Mouse (Mus musculus): ENCODE measurements at regions not wholly inside any gene's neighbourhood (a gene's known extent, or its start where the extent isn't known, plus 50 kb on each side); places are given as distances from the start of the nearest gene placed in this dataset.

DNA sequence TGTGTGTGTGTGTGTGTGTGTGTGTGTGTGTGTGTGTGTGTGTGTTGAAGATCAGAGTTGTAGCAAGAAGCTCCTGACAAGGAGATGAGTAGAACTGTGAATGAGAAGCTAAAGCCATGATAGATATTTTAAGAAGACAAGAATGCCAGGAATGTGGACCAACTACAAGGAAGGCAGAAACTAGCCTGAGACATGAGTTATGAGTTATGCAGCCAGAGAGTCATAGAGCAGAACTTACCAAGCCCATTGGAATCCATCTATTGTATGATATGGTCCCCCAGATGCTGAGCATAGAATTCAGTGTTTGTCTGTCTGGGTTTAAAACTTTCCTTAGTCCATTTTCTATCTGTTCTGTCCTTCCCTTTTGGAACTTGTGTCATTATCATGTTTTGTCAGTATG lies 244.2 kb upstream of the Nat3 start:
- DNase-seq (no peak), ATAC-seq (ENCODE audit: insufficient read depth) (no peak)
- H3K36me3 ChIP-seq (ENCODE audit: insufficient read depth): no peaks in the 10 kb centered on the region
- H3K4me1 ChIP-seq (ENCODE audit: insufficient read depth): no peaks in the 10 kb centered on the region
- H3K4me3 ChIP-seq (ENCODE audit: low read depth, low read length): no peak overlapping the region
- no peak overlapping the region for H3K27ac ChIP-seq (ENCODE audit: low read depth)
- no peaks in the 10 kb centered on the region for H3K27me3 ChIP-seq (ENCODE audit: insufficient read depth, low read length)
- no peaks in the 10 kb centered on the region for H3K9me3 ChIP-seq (ENCODE audit: low read depth, low read length)
- TF ChIP-seq CTCF (IDR thresholded peaks at IDR 0.05; ENCODE audit: low read depth): no peak
- H3K9ac ChIP-seq: no peak overlapping the region
- H3K4me2 ChIP-seq: no peak overlapping the region

DNA sequence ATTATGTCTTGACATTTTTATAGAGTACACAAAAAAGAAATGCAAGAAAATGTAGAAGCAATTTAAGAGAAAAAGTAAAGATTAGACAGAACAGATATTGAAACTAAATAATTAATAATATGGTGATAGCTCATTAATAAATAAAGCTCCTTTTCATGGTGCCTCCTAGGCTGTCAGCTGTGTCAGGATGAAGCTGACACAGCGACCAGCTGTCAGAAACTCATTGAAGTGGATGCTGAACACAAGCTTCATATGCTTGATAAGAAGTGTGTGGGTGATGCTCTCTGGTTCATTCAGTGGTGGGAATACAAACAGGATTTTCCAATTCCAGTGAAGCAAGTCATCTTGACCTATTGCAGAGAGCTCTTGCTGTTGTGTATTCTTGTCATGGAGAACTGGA lies 213.2 kb upstream of the Nat3 start:
- Histone ChIP-seq H3K9ac (no peak overlapping the region), H3K9me3 (ENCODE audit: low read depth, low read length) (no peaks in the 10 kb centered on the region), H3K4me2 (no peak overlapping the region), H3K4me3 (ENCODE audit: low read depth, low read length) (no peak overlapping the region), H3K27me3 (ENCODE audit: insufficient read depth, low read length) (no peaks in the 10 kb centered on the region), H3K4me1 (ENCODE audit: insufficient read depth) (no peaks in the 10 kb centered on the region), H3K36me3 (ENCODE audit: insufficient read depth) (no peaks in the 10 kb centered on the region), H3K27ac (ENCODE audit: low read depth) (no peak overlapping the region)
- ATAC-seq (ENCODE audit: insufficient read depth): no peak
- WGBS: 67% methylated on average over 1 of the region's 1 CpGs
- DNase-seq: no peak
- no peak for TF ChIP-seq CTCF (IDR thresholded peaks at IDR 0.05; ENCODE audit: low read depth)

- no peak overlapping the region for H3K4me2 ChIP-seq
- H3K27me3 ChIP-seq (ENCODE audit: insufficient read depth, low read length): no peaks in the 10 kb centered on the region
- no peaks in the 10 kb centered on the region for H3K36me3 ChIP-seq (ENCODE audit: insufficient read depth)
- no peak overlapping the region for H3K27ac ChIP-seq (ENCODE audit: low read depth)
- H3K9me3 ChIP-seq (ENCODE audit: low read depth, low read length): no peaks in the 10 kb centered on the region
- H3K9ac ChIP-seq: no peak overlapping the region
- ATAC-seq (ENCODE audit: insufficient read depth) (no peak), DNase-seq (no peak)
- no peak overlapping the region for H3K4me3 ChIP-seq (ENCODE audit: low read depth, low read length)
- no peaks in the 10 kb centered on the region for H3K4me1 ChIP-seq (ENCODE audit: insufficient read depth)
- no peak for TF ChIP-seq CTCF (IDR thresholded peaks at IDR 0.05; ENCODE audit: low read depth)
- WGBS: 93% methylated on average over 1 of the region's 1 CpGs
Measured at GRCm38 (mm10) chr8:67317371-67317770, 206.3 kb upstream of the Nat3 start.

DNA sequence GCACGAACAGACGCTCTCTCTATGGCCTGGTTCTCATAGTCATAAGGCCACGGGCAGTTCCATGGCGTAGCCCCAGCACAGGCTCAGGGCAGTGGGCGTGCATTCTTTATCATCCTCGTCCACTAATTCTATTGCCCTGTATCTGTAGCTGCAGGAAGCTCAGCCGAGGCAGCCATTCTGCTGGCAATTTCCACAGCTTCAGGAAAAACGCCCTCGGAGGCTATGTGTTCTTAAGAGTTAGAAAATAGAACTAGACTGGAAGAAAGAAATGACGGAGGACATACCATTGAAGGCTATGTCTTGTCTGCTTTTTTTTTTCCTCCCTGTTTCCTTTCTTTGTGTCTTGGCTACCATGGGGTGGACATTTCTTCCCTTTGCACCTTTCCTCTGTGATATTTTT lies 205.0 kb upstream of the Nat3 start:
- H3K27ac ChIP-seq (ENCODE audit: low read depth): no peak overlapping the region
- no peaks in the 10 kb centered on the region for H3K36me3 ChIP-seq (ENCODE audit: insufficient read depth)
- no peak overlapping the region for H3K9ac ChIP-seq
- no peak for ATAC-seq (ENCODE audit: insufficient read depth)
- H3K9me3 ChIP-seq (ENCODE audit: low read depth, low read length): no peaks in the 10 kb centered on the region
- H3K4me2 ChIP-seq: no peak overlapping the region
- no peak for TF ChIP-seq CTCF (IDR thresholded peaks at IDR 0.05; ENCODE audit: low read depth)
- 88% methylated on average over 10 of the region's 10 CpGs for whole genome bisulfite sequencing
- DNase-seq: no peak
- no peaks in the 10 kb centered on the region for H3K27me3 ChIP-seq (ENCODE audit: insufficient read depth, low read length)
- H3K4me3 ChIP-seq (ENCODE audit: low read depth, low read length): no peak overlapping the region
- no peaks in the 10 kb centered on the region for H3K4me1 ChIP-seq (ENCODE audit: insufficient read depth)

- Histone ChIP-seq H3K4me2 (no peak overlapping the region), H3K27ac (ENCODE audit: low read depth) (no peak overlapping the region), H3K36me3 (ENCODE audit: insufficient read depth) (no peaks in the 10 kb centered on the region), H3K4me1 (ENCODE audit: insufficient read depth) (no peaks in the 10 kb centered on the region), H3K27me3 (ENCODE audit: insufficient read depth, low read length) (no peaks in the 10 kb centered on the region), H3K9ac (no peak overlapping the region), H3K4me3 (ENCODE audit: low read depth, low read length) (no peak overlapping the region), H3K9me3 (ENCODE audit: low read depth, low read length) (no peaks in the 10 kb centered on the region)
- 83% methylated on average over 2 of the region's 2 CpGs for WGBS
- DNase-seq: no peak
- TF ChIP-seq CTCF (IDR thresholded peaks at IDR 0.05; ENCODE audit: low read depth): no peak
- no peak for ATAC-seq (ENCODE audit: insufficient read depth)
Measured at GRCm38 (mm10) chr8:67320535-67320934, 203.1 kb upstream of the Nat3 start.

- no peak for DNase-seq
- no peak for ATAC-seq (ENCODE audit: insufficient read depth)
- no peak overlapping the region for H3K4me2 ChIP-seq
- H3K9me3 ChIP-seq (ENCODE audit: low read depth, low read length): no peaks in the 10 kb centered on the region
- no peak overlapping the region for H3K27ac ChIP-seq (ENCODE audit: low read depth)
- H3K4me1 ChIP-seq (ENCODE audit: insufficient read depth): no peaks in the 10 kb centered on the region
- whole genome bisulfite sequencing: 52% methylated on average over 2 of the region's 2 CpGs
- H3K36me3 ChIP-seq (ENCODE audit: insufficient read depth): no peaks in the 10 kb centered on the region
- no peaks in the 10 kb centered on the region for H3K27me3 ChIP-seq (ENCODE audit: insufficient read depth, low read length)
- no peak overlapping the region for H3K4me3 ChIP-seq (ENCODE audit: low read depth, low read length)
- H3K9ac ChIP-seq: no peak overlapping the region
- no peak for TF ChIP-seq CTCF (IDR thresholded peaks at IDR 0.05; ENCODE audit: low read depth)
Measured at GRCm38 (mm10) chr8:67328439-67328838, 195.2 kb upstream of the Nat3 start.

GRCm38 (mm10) chr8:67377061-67377460 lies 146.6 kb upstream of the Nat3 start:
- H3K36me3 ChIP-seq (ENCODE audit: insufficient read depth): no peaks in the 10 kb centered on the region
- no peak overlapping the region for H3K4me3 ChIP-seq (ENCODE audit: low read depth, low read length)
- H3K9me3 ChIP-seq (ENCODE audit: low read depth, low read length): no peaks in the 10 kb centered on the region
- WGBS: 94% methylated on average over 1 of the region's 1 CpGs
- no peaks in the 10 kb centered on the region for H3K4me1 ChIP-seq (ENCODE audit: insufficient read depth)
- DNase-seq (peak; percentile 6), ATAC-seq (ENCODE audit: insufficient read depth) (no peak)
- H3K27me3 ChIP-seq (ENCODE audit: insufficient read depth, low read length): no peaks in the 10 kb centered on the region
- H3K4me2 ChIP-seq: no peak overlapping the region
- H3K27ac ChIP-seq (ENCODE audit: low read depth): no peak overlapping the region
- no peak overlapping the region for H3K9ac ChIP-seq
- TF ChIP-seq CTCF (IDR thresholded peaks at IDR 0.05; ENCODE audit: low read depth): no peak

GRCm38 (mm10) chr8:67405947-67406346 lies 117.7 kb upstream of the Nat3 start:
- no peak overlapping the region for H3K4me2 ChIP-seq
- no peaks in the 10 kb centered on the region for H3K27me3 ChIP-seq (ENCODE audit: insufficient read depth, low read length)
- WGBS: 37% methylated on average over 10 of the region's 10 CpGs
- H3K9me3 ChIP-seq (ENCODE audit: low read depth, low read length): no peaks in the 10 kb centered on the region
- peak; percentile 66 for TF ChIP-seq CTCF (IDR thresholded peaks at IDR 0.05; ENCODE audit: low read depth)
- no peak overlapping the region for H3K27ac ChIP-seq (ENCODE audit: low read depth)
- no peak overlapping the region for H3K9ac ChIP-seq
- ATAC-seq (ENCODE audit: insufficient read depth) (no peak), DNase-seq (peak; percentile 86)
- no peak overlapping the region for H3K4me3 ChIP-seq (ENCODE audit: low read depth, low read length)
- H3K36me3 ChIP-seq (ENCODE audit: insufficient read depth): no peaks in the 10 kb centered on the region
- H3K4me1 ChIP-seq (ENCODE audit: insufficient read depth): no peaks in the 10 kb centered on the region

All from lung, embryonic 14.5 days (tissue).